Mouse (Mus musculus) heart, adult 2 months (tissue): ENCODE measurements around the gene Rxfp2. TPM values are rescaled to one million over a fixed set of nuclear protein-coding genes. Genes with fewer than 3 reads are reported as not detected.

Experiments used
- DNase-seq, 2 experiments: peaks; one replicate each; pipeline ENCODE4 v3.0.0; 2021
- H3K27ac ChIP-seq: fragments of 200-600 bp; 2 replicates; pipeline ENCODE4 v1.8.1; 2022
- H3K27me3 ChIP-seq: fragments of 200-500 bp; 2 replicates; pipeline ENCODE4 v1.6.1; 2012; ENCODE audit warnings: mild to moderate bottlenecking, low read length, inconsistent platforms, mixed read lengths; ENCODE audit not compliant: control insufficient read depth, insufficient read depth
- H3K36me3 ChIP-seq: fragments of 200-500 bp; 2 replicates; pipeline ENCODE4 v1.6.1; 2012; ENCODE audit warnings: low read length, inconsistent platforms; ENCODE audit not compliant: control insufficient read depth, insufficient read depth
- H3K4me1 ChIP-seq: fragments of 200-500 bp; 2 replicates; pipeline ENCODE4 v1.6.1; 2011; ENCODE audit warnings: low read length; ENCODE audit not compliant: control insufficient read depth, insufficient read depth
- H3K4me3 ChIP-seq: fragments of 200-600 bp; 2 replicates; pipeline ENCODE4 v1.8.1; 2022
- H3K79me2 ChIP-seq: fragments of 200-500 bp; replicated peaks from 2 replicates; pipeline ENCODE4 v1.6.1; 2012; ENCODE audit warnings: mild to moderate bottlenecking, inconsistent platforms, low read length, moderate library complexity, mixed read lengths; ENCODE audit not compliant: control insufficient read depth, insufficient read depth
- H3K9ac ChIP-seq: fragments of 200-500 bp; 2 replicates; pipeline ENCODE4 v1.6.1; 2012; ENCODE audit warnings: low read depth, mild to moderate bottlenecking, control low read depth, inconsistent platforms, low read length, mixed read lengths
- CTCF ChIP-seq: fragments of 200-600 bp; IDR thresholded peaks from 2 replicates; pipeline ENCODE4 v1.8.1; 2022; ENCODE audit warnings: antibody characterized with exemption, mild to moderate bottlenecking, moderate library complexity
- EP300 ChIP-seq: fragments of 200-500 bp; IDR thresholded peaks from 2 replicates; pipeline ENCODE4 v1.6.1; 2011; ENCODE audit warnings: low read depth, low read length, control low read depth; ENCODE audit not compliant: insufficient read depth
- POLR2A ChIP-seq: fragments of 200-500 bp; IDR thresholded peaks from 2 replicates; pipeline ENCODE4 v1.6.1; 2011; ENCODE audit warnings: mild to moderate bottlenecking, low read depth, low read length, control low read depth; ENCODE audit not compliant: insufficient read depth
- WGBS: fragments of 180-500 bp; shearing (Covaris S2); methylation state at CpG from one replicate; pipeline ENCODE4 v1.1.7; 2018; 5-methylcytosine and 5-hydroxymethylcytosine counted together
- intact Hi-C: fragments of 180-260 bp; cut with DNase I; formaldehyde crosslinking; loops from one replicate; pipeline ENCODE4 v1.15.1; 2025
- polyA plus RNA-seq: library from polyadenylated mRNA; depleted of rRNA; stranded (reverse); fragments of >200 nt; gene quantifications from 2 replicates; pipeline ENCODE4 v1.2.3, GENCODE M21; 2012; rRNA removed
- total RNA-seq, 2 experiments: library from RNA; stranded (reverse); gene quantifications; 2 replicates each; pipeline ENCODE4 v1.2.3; 2021

The Rxfp2 gene
- total and polyA plus RNA-seq, 3 experiments: 0.10 TPM; not detected in 2

DNA sequence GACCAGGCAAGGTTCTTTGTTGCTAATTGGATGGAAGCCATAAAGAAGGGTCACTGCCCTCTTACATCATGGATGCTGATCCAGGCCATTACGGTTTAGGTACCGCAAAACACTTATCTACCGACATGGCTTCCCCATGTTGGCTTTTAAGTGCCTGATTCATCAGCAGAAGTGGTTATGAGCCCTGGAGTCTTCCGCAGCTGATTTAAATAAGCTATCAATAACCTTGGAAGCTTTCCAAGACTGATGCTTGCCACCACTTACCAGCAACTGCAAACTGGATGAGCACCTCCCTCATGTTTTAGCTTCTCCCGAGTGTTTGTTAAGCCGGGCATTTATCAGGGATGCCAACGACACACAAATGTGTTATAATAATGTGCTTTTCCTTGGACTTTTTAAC is 112.7 kb downstream of the Rxfp2 start:
- Histone ChIP-seq H3K79me2 (no peaks in the 10 kb centered on the region; the same call in 1 of the 2 replicates), H3K4me3 (no peak overlapping the region), H3K36me3 (no peaks in the 10 kb centered on the region), H3K27ac (no peak overlapping the region), H3K4me1 (no peaks in the 10 kb centered on the region), H3K9ac (no peak overlapping the region), H3K27me3 (no peaks in the 10 kb centered on the region)
- TF ChIP-seq CTCF: no peak
- no peak for TF ChIP-seq EP300
- no peak for TF ChIP-seq POLR2A
- intact Hi-C loops: no loop called here
- DNase-seq: no peak
- WGBS: 59% methylated on average over 7 of the region's 7 CpGs

Other genes with a start within 250 kb of the Rxfp2 start
- 100 to 1,000 TPM; 117 to 153 TPM for gene Fry, start 100.0 kb downstream of the Rxfp2 start, total RNA-seq
- gene Fry, start 100.0 kb downstream of the Rxfp2 start, polyA plus RNA-seq: 43.8 and 55.9 TPM in 2 replicates